Comparison of ENCODE assay signal across 25 mouse cellular contexts in the genomic region with DNA sequence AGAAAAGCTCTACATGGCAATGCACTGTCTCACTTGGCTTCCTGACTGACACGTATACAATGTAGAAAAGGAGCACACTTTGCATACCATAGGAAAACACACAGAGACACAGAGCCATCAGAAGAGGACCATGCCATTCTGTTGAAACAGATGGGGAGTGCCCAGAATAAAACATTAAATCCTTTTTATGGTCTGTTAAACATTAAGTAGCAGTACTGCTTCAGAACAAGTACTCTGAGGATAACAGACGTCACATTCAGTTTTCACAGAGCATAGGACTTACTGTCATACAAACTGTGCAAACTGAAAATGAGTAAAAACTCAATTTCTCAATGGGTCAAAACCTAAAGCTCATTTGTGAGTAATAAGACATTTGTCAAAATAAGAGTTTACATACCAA.
DNase-seq lines count a peak whose midpoint lies in the region; ATAC-seq lines count a peak whose summit lies in the region.
"Had no signal": no experiment of that assay in that cellular context is flagged by ENCODE, and none has a peak within 500 bp of the region (broad histone marks: within the 10 kb centered on the region; RNA-seq: fewer than 3 reads in every experiment).

No protein-coding gene starts in this region.

- peak overlapping the region; percentile 17; the same call in 1 of the 2 replicates for H3K9ac ChIP-seq in forebrain, embryonic 12.5 days
- no peak overlapping the region for H3K9ac ChIP-seq in forebrain, embryonic 14.5 days (ENCODE audit: low read length)
- no peak overlapping the region for H3K9ac ChIP-seq in kidney, embryonic 15.5 days
- H3K9ac ChIP-seq in intestine, embryonic 15.5 days: no peak overlapping the region
- H3K9ac ChIP-seq: embryonic facial prominence, embryonic 13.5 days; forebrain, embryonic 13.5 days; forebrain, postnatal 0 days; hindbrain, embryonic 12.5 days; hindbrain, embryonic 15.5 days had no signal

- H3K27me3 ChIP-seq in forebrain, embryonic 12.5 days: no peaks in the 10 kb centered on the region
- no peaks in the 10 kb centered on the region for H3K27me3 ChIP-seq in forebrain, embryonic 14.5 days (replicated peaks; ENCODE audit: control insufficient read depth, insufficient read depth, low read length)
- H3K27me3 ChIP-seq in kidney, embryonic 15.5 days: no peaks in the 10 kb centered on the region
- H3K27me3 ChIP-seq in intestine, embryonic 15.5 days (replicated peaks): no peaks in the 10 kb centered on the region
- H3K27me3 ChIP-seq: embryonic facial prominence, embryonic 13.5 days; forebrain, embryonic 13.5 days; hindbrain, embryonic 12.5 days; hindbrain, embryonic 15.5 days; Patski had no signal

- H3K79me2 ChIP-seq in macrophage (ENCODE audit: inconsistent target): peaks cover 20% of the 10 kb centered on the region; the same call in 1 of the 2 replicates

- ATAC-seq in forebrain, embryonic 12.5 days (ENCODE audit: low FRiP score): no peak
- ATAC-seq in forebrain, embryonic 14.5 days: no peak
- ATAC-seq in kidney, embryonic 15.5 days (replicated peaks; ENCODE audit: low FRiP score): 0 out of 2 replicates have a peak, but pooled peaks have one; percentile 22
- ATAC-seq in intestine, embryonic 15.5 days: peak; percentile 59
- ATAC-seq: forebrain, embryonic 13.5 days; forebrain, postnatal 0 days; Patski had no signal

- H3K36me3 ChIP-seq in forebrain, embryonic 12.5 days (replicated peaks): no peaks in the 10 kb centered on the region
- H3K36me3 ChIP-seq in forebrain, embryonic 14.5 days (ENCODE audit: control insufficient read depth, insufficient read depth, low read length): no peaks in the 10 kb centered on the region
- no peaks in the 10 kb centered on the region for H3K36me3 ChIP-seq in kidney, embryonic 15.5 days
- H3K36me3 ChIP-seq in intestine, embryonic 15.5 days: no peaks in the 10 kb centered on the region
- H3K36me3 ChIP-seq in macrophage (ENCODE audit: inconsistent target): no peaks in the 10 kb centered on the region
- H3K36me3 ChIP-seq: embryonic facial prominence, embryonic 13.5 days; hindbrain, embryonic 12.5 days; hindbrain, embryonic 15.5 days had no signal

- H3K27ac ChIP-seq in forebrain, embryonic 12.5 days: no peak overlapping the region
- H3K27ac ChIP-seq in forebrain, embryonic 14.5 days (ENCODE audit: low read depth, low read length): no peak overlapping the region
- no peak overlapping the region for H3K27ac ChIP-seq in kidney, embryonic 15.5 days
- H3K27ac ChIP-seq in intestine, embryonic 15.5 days: no peak overlapping the region
- H3K27ac ChIP-seq in macrophage: peak overlapping the region; percentile 86
- H3K27ac ChIP-seq: embryonic facial prominence, embryonic 10.5 days; embryonic facial prominence, embryonic 13.5 days; forebrain, embryonic 13.5 days; gastrocnemius, adult 2 months; hindbrain, embryonic 12.5 days; hindbrain, embryonic 15.5 days had no signal

- no peaks in the 10 kb centered on the region for H3K9me3 ChIP-seq in forebrain, embryonic 12.5 days
- no peaks in the 10 kb centered on the region for H3K9me3 ChIP-seq in forebrain, embryonic 14.5 days (replicated peaks; ENCODE audit: control insufficient read depth, low read length)
- H3K9me3 ChIP-seq in kidney, embryonic 15.5 days (replicated peaks): no peaks in the 10 kb centered on the region
- no peaks in the 10 kb centered on the region for H3K9me3 ChIP-seq in intestine, embryonic 15.5 days
- H3K9me3 ChIP-seq: embryonic facial prominence, embryonic 10.5 days; embryonic facial prominence, embryonic 13.5 days; forebrain, embryonic 13.5 days; hindbrain, embryonic 12.5 days; hindbrain, embryonic 15.5 days had no signal

- no peak overlapping the region for H3K4me2 ChIP-seq in forebrain, embryonic 12.5 days
- H3K4me2 ChIP-seq in forebrain, embryonic 14.5 days (ENCODE audit: low read length): no peak overlapping the region
- no peak overlapping the region for H3K4me2 ChIP-seq in kidney, embryonic 15.5 days
- no peak overlapping the region for H3K4me2 ChIP-seq in intestine, embryonic 15.5 days (replicated peaks)
- H3K4me2 ChIP-seq: embryonic facial prominence, embryonic 13.5 days; forebrain, embryonic 13.5 days; heart, embryonic 11.5 days; hindbrain, embryonic 12.5 days; hindbrain, embryonic 15.5 days had no signal

- 70% methylated on average over 2 of the region's 2 CpGs for WGBS in forebrain, embryonic 12.5 days
- WGBS in forebrain, embryonic 14.5 days: 68% methylated on average over 2 of the region's 2 CpGs
- 62% methylated on average over 2 of the region's 2 CpGs for WGBS in kidney, embryonic 15.5 days
- 53% methylated on average over 2 of the region's 2 CpGs for WGBS in intestine, embryonic 15.5 days
- WGBS in macrophage (ENCODE audit: missing documents): 73% methylated on average over 2 of the region's 2 CpGs

- H3K4me1 ChIP-seq in forebrain, embryonic 12.5 days: peaks cover 7% of the 10 kb centered on the region
- H3K4me1 ChIP-seq in forebrain, embryonic 14.5 days (ENCODE audit: control insufficient read depth, insufficient read depth, low read length): peaks cover 5% of the 10 kb centered on the region; the same call in 1 of the 2 replicates
- peaks cover 11% of the 10 kb centered on the region for H3K4me1 ChIP-seq in kidney, embryonic 15.5 days
- H3K4me1 ChIP-seq in intestine, embryonic 15.5 days (replicated peaks): 0 out of 2 replicates have a peak, but pooled peaks cover 5% of the 10 kb centered on the region

- DNase-seq in forebrain, embryonic 14.5 days (ENCODE audit: low spot score): no peak
- no peak for DNase-seq in kidney, adult 8-10 months
- DNase-seq in layer of hippocampus, postnatal 10 days (ENCODE audit: low spot score in 2 of 2): no peak
- no peak for DNase-seq in right cerebral cortex, postnatal 4 days
- DNase-seq: adrenal gland, postnatal 10 days; adrenal gland, postnatal 36 days; cerebellum, adult 11 months; cerebellum, adult 2 months; cerebellum, adult 9-11 months; cerebellum, postnatal 25 days; forebrain, postnatal 0 days; gastrocnemius, adult 2 months; gastrocnemius, postnatal 14 days had no signal

- no peak overlapping the region for H3K4me3 ChIP-seq in forebrain, embryonic 12.5 days (replicated peaks)
- H3K4me3 ChIP-seq in forebrain, embryonic 14.5 days (ENCODE audit: low read depth, low read length): no peak overlapping the region
- H3K4me3 ChIP-seq in kidney, embryonic 15.5 days (replicated peaks): no peak overlapping the region
- H3K4me3 ChIP-seq in intestine, embryonic 15.5 days (replicated peaks): no peak overlapping the region
- H3K4me3 ChIP-seq in macrophage (ENCODE audit: inconsistent target): no peak overlapping the region
- H3K4me3 ChIP-seq: embryonic facial prominence, embryonic 10.5 days; embryonic facial prominence, embryonic 13.5 days; erythroblast, embryonic 14.5 days; forebrain, embryonic 13.5 days; gastrocnemius, adult 2 months; hindbrain, embryonic 12.5 days; hindbrain, embryonic 15.5 days had no signal

Comparison
In these comparisons a context has a peak if more than half of its experiments do, and no peak if none do; other contexts are left out.
1. ATAC-seq: peak in kidney, embryonic 15.5 days (single experiment) and intestine, embryonic 15.5 days (single experiment); none in forebrain, embryonic 12.5 days (single experiment) and forebrain, embryonic 14.5 days (single experiment).